Mouse (Mus musculus) ES-Bruce4 (cell line): ENCODE measurements around the gene Sumo3. TPM values are rescaled to one million over a fixed set of nuclear protein-coding genes. Genes with fewer than 3 reads are reported as not detected.

ENCODE experiments used
- H3K27ac ChIP-seq: 2 replicates; pipeline ENCODE4 v1.5.1; 2012; ENCODE audit warnings: low read length, inconsistent platforms; ENCODE audit not compliant: insufficient read depth
- H3K27me3 ChIP-seq: 2 replicates; pipeline ENCODE4 v1.6.1; 2012; ENCODE audit warnings: mild to moderate bottlenecking, low read length, inconsistent platforms; ENCODE audit not compliant: control insufficient read depth, poor library complexity, insufficient read depth, severe bottlenecking
- H3K36me3 ChIP-seq: 2 replicates; pipeline ENCODE4 v1.6.1; 2012; ENCODE audit warnings: inconsistent platforms, mild to moderate bottlenecking, low read length, moderate library complexity; ENCODE audit not compliant: control insufficient read depth, poor library complexity, insufficient read depth, severe bottlenecking
- H3K4me1 ChIP-seq: one replicate; pipeline ENCODE4 v1.8.1; 2011; ENCODE audit warnings: low read length; ENCODE audit not compliant: control insufficient read depth, insufficient read depth
- H3K4me3 ChIP-seq: 2 replicates; pipeline ENCODE4 v1.5.1; 2011; ENCODE audit warnings: low read depth, mild to moderate bottlenecking, low read length
- H3K9ac ChIP-seq: 2 replicates; pipeline ENCODE4 v1.6.1; 2012; ENCODE audit warnings: low read depth, mild to moderate bottlenecking, inconsistent platforms; ENCODE audit not compliant: poor library complexity, severe bottlenecking
- H3K9me3 ChIP-seq: replicated peaks from 2 replicates; pipeline ENCODE4 v1.6.1; 2012; ENCODE audit warnings: mild to moderate bottlenecking, low read length, inconsistent platforms; ENCODE audit not compliant: control insufficient read depth, poor library complexity, insufficient read depth, severe bottlenecking
- CTCF ChIP-seq: IDR thresholded peaks from one replicate; pipeline ENCODE4 v1.8.1; 2011; ENCODE audit warnings: low read depth, low read length
- EP300 ChIP-seq: IDR thresholded peaks from 2 replicates; pipeline ENCODE4 v1.6.1; 2011; ENCODE audit warnings: low read depth, low read length; ENCODE audit not compliant: insufficient read depth
- POLR2A ChIP-seq: IDR thresholded peaks from one replicate; pipeline ENCODE4 v1.8.1; 2011; ENCODE audit warnings: low read length; ENCODE audit not compliant: insufficient read depth
- polyA plus RNA-seq: library from polyadenylated mRNA; stranded (reverse); fragments of >200 nt; gene quantifications from 2 replicates; pipeline ENCODE4 v1.2.4, GENCODE M21; 2011; ENCODE audit warnings: low read depth; ENCODE audit not compliant: missing spikeins, insufficient read depth, insufficient read length

Gene Sumo3
- polyA plus RNA-seq, 1 experiment: 218 TPM

DNA sequence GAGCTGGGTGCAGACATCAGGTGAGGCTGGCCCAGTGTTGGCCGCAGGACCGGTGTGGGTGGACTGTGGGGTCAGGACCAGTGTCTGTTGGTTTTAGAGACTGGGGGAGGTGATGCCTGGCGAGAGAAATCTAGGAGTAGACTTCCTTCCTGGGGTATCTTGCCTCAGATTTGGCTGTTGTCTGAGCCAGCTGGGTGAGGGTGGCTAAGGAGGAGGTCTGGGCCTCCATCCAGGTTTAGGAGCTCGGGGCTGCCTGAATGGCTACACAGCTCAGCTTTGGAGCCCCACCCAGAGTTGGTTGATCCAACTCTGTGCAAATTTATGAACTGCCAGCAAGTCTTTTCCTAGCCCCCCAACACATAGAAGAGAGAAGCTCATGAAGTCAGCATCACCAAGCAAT is 61.5 kb downstream of the Sumo3 start:
- TF ChIP-seq CTCF: no peak
- TF ChIP-seq EP300: no peak
- no peak for TF ChIP-seq POLR2A
- Histone ChIP-seq H3K36me3 (no peaks in the 10 kb centered on the region), H3K27me3 (no peaks in the 10 kb centered on the region), H3K4me1 (no peaks in the 10 kb centered on the region), H3K9ac (no peak overlapping the region), H3K4me3 (no peak overlapping the region), H3K9me3 (no peaks in the 10 kb centered on the region), H3K27ac (no peak overlapping the region)

Other genes starting within 250 kb of the Sumo3 start
- 8.8 and 9.7 TPM in 2 replicates for gene Adarb1, start 187.8 kb upstream of the Sumo3 start, polyA plus RNA-seq
- 23.2 and 24.3 TPM in 2 replicates for gene Fam207a, start 90.3 kb upstream of the Sumo3 start, polyA plus RNA-seq
- 0.61 and 0.82 TPM in 2 replicates for gene Itgb2, start 75.8 kb upstream of the Sumo3 start, polyA plus RNA-seq
- 83.2 and 89.6 TPM in 2 replicates for gene Pttg1ip, start 24.4 kb upstream of the Sumo3 start, polyA plus RNA-seq
- gene Gm49325, start 100 bp downstream of the Sumo3 start, polyA plus RNA-seq: 50.7 and 57.6 TPM in 2 replicates
- gene Ube2g2, start 16.2 kb downstream of the Sumo3 start, polyA plus RNA-seq: 40.2 and 43.2 TPM in 2 replicates
- gene Tspear, start 80.5 kb downstream of the Sumo3 start, polyA plus RNA-seq: 0.91 and 1.2 TPM in 2 replicates
- gene Gm19402, start 84.7 kb downstream of the Sumo3 start, polyA plus RNA-seq: not detected in 2 replicates
- gene Gm9508, start 91.1 kb downstream of the Sumo3 start, polyA plus RNA-seq: not detected in 2 replicates
- not detected in 2 replicates for gene Gm10272, start 100.5 kb downstream of the Sumo3 start, polyA plus RNA-seq
- not detected in 2 replicates for gene Gm10024, start 105.4 kb downstream of the Sumo3 start, polyA plus RNA-seq
- not detected in 2 replicates for gene Gm10142, start 109.7 kb downstream of the Sumo3 start, polyA plus RNA-seq
- gene Krtap12-1, start 114.5 kb downstream of the Sumo3 start, polyA plus RNA-seq: not detected in 2 replicates
- gene Gm10100, start 120.4 kb downstream of the Sumo3 start, polyA plus RNA-seq: not detected in 2 replicates
- not detected in 2 replicates for gene Gm18596, start 136.5 kb downstream of the Sumo3 start, polyA plus RNA-seq
- gene Gm9736, start 145.3 kb downstream of the Sumo3 start, polyA plus RNA-seq: not detected in 2 replicates
- gene Gm3233, start 153.6 kb downstream of the Sumo3 start, polyA plus RNA-seq: not detected in 2 replicates
- gene Gm3238, start 165.2 kb downstream of the Sumo3 start, polyA plus RNA-seq: not detected in 2 replicates
- not detected in 2 replicates for gene Gm7138, start 170.8 kb downstream of the Sumo3 start, polyA plus RNA-seq
- not detected in 2 replicates for gene Gm3250, start 176.4 kb downstream of the Sumo3 start, polyA plus RNA-seq
- gene Gm7137, start 182.1 kb downstream of the Sumo3 start, polyA plus RNA-seq: not detected in 2 replicates
- gene Gm9639, start 189.0 kb downstream of the Sumo3 start, polyA plus RNA-seq: not detected in 2 replicates
- gene Gm19668, start 193.0 kb downstream of the Sumo3 start, polyA plus RNA-seq: not detected in 2 replicates
- not detected in 2 replicates for gene Gm9507, start 205.7 kb downstream of the Sumo3 start, polyA plus RNA-seq
- gene Gm2696, start 208.6 kb downstream of the Sumo3 start, polyA plus RNA-seq: not detected in 2 replicates
- not detected in 2 replicates for gene Krtap10-4, start 221.0 kb downstream of the Sumo3 start, polyA plus RNA-seq
- gene Krtap10-10, start 229.8 kb downstream of the Sumo3 start, polyA plus RNA-seq: not detected in 2 replicates
- not detected in 2 replicates for gene Gm36176, start 240.7 kb downstream of the Sumo3 start, polyA plus RNA-seq
- not detected in 2 replicates for gene Gm10318, start 246.8 kb downstream of the Sumo3 start, polyA plus RNA-seq